Mouse (Mus musculus) megakaryocyte, embryonic 14.5 days (primary cell): ENCODE results near the gene 1700057G04Rik. TPM values are rescaled to one million over a fixed set of nuclear protein-coding genes. Genes with fewer than 3 reads are reported as not detected.
"Not testable (repeated sequence)": the region's sequence is repeated elsewhere in the genome, so short reads cannot be mapped to it uniquely, and the experiment has no call there.

Source experiments
- H3K27me3 ChIP-seq: replicated peaks from 2 replicates; pipeline ENCODE3; 2012; ENCODE audit warnings: inconsistent platforms
- H3K36me3 ChIP-seq: replicated peaks from 2 replicates; pipeline ENCODE3; 2012; ENCODE audit warnings: low read length, inconsistent platforms, mixed read lengths
- H3K4me1 ChIP-seq: 2 replicates; pipeline ENCODE4 v1.6.1; 2012; ENCODE audit warnings: inconsistent platforms
- H3K4me3 ChIP-seq: replicated peaks from 2 replicates; pipeline ENCODE3; 2012; ENCODE audit warnings: moderate library complexity, mild to moderate bottlenecking, inconsistent platforms
- H3K9me3 ChIP-seq: 2 replicates; pipeline ENCODE4 v1.6.1; 2012; ENCODE audit warnings: inconsistent platforms
- FLI1 ChIP-seq: IDR thresholded peaks from 2 replicates; pipeline ENCODE4 v1.6.1; 2012; ENCODE audit warnings: low read length, inconsistent platforms, mixed read lengths
- GATA1 ChIP-seq: IDR thresholded peaks from 3 replicates; pipeline ENCODE4 v1.6.1; 2012; ENCODE audit warnings: mixed read lengths, low read length, inconsistent platforms, borderline replicate concordance
- polyA plus RNA-seq: library from polyadenylated mRNA; stranded (reverse); fragments of >175 nt; gene quantifications from 2 replicates; pipeline ENCODE4 v1.2.3, GENCODE M21; 2012; ENCODE audit warnings: low replicate concordance; ENCODE audit not compliant: insufficient read depth

The 1700057G04Rik gene
- polyA plus RNA-seq, 1 experiment, result not detected

DNA sequence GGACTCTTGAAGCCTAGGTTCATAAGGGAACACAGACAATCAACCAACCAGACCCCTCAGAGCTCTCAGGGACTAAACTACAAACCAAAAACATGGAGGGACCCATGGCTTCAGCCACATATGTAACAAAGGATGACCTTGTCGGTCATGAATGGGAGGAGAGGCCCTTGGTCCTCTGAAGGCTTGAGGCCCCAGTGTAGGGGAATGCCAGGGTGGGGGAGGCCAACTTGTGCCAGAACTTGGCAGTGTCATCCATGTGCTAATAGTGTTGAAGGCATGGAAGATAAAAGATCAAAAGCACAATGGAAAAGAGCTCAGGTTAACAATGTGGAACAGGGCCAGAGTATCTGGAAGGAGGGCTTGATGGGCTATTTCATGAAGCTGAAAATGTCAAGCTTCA, 10.9 kb upstream of the 1700057G04Rik start:
- Histone ChIP-seq H3K4me3 (no peak overlapping the region), H3K9me3 (no peaks in the 10 kb centered on the region), H3K4me1 (peaks cover 38% of the 10 kb centered on the region), H3K36me3 (peaks cover 40% of the 10 kb centered on the region), H3K27me3 (no peaks in the 10 kb centered on the region)
- TF ChIP-seq GATA1 (no peak), FLI1 (no peak)

GRCm38 (mm10) chr9:92301213-92301612, 8.0 kb upstream of the 1700057G04Rik start:
- Histone ChIP-seq H3K4me3 (no peak overlapping the region), H3K27me3 (no peaks in the 10 kb centered on the region), H3K9me3 (no peaks in the 10 kb centered on the region), H3K36me3 (peaks cover 22% of the 10 kb centered on the region), H3K4me1 (peaks cover 34% of the 10 kb centered on the region)
- TF ChIP-seq FLI1 (no peak), GATA1 (no peak)

GRCm38 (mm10) chr9:92305075-92305474, 4.1 kb upstream of the 1700057G04Rik start:
- no peaks in the 10 kb centered on the region for H3K9me3 ChIP-seq
- peaks cover 43% of the 10 kb centered on the region for H3K4me1 ChIP-seq
- TF ChIP-seq GATA1 (no peak), FLI1 (no peak)
- no peak overlapping the region for H3K4me3 ChIP-seq
- no peaks in the 10 kb centered on the region for H3K27me3 ChIP-seq
- peaks cover 10% of the 10 kb centered on the region for H3K36me3 ChIP-seq

DNA sequence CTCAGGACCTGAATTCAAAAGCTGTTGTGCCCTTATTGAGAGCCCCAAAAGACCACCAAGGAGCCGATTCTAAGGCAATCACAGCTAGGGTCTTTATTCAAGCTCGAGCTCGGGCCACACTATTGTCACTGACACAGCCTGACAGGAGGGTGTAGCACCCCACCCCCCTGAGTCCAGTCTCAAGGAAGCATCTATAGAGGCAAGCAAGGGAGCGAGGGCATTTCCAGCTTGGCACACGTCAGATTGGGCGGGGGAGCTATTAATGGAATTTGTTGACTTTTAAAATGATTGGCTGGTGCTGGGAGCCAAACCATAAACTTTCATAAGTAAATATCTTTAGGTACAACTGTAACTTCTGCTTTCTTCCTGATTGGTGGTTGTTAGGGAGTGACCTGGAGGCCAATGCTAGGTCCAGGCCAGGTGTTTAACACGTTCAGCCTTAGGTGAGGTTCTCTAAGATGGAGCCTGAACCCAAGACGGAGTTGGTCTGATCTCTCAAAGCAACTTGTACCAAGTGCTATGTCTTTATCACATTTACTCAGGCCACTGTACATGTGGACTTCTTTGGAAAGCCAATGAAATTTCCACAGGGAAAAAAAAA, 3.5 kb upstream of the 1700057G04Rik start:
- H3K4me1 ChIP-seq, result peaks cover 42% of the 10 kb centered on the region
- no peak overlapping the region for H3K4me3 ChIP-seq
- TF ChIP-seq GATA1 (no peak), FLI1 (no peak)
- H3K27me3 ChIP-seq, result no peaks in the 10 kb centered on the region
- peaks cover 8% of the 10 kb centered on the region for H3K36me3 ChIP-seq
- H3K9me3 ChIP-seq, result no peaks in the 10 kb centered on the region

GRCm38 (mm10) chr9:92316791-92317190, 7.6 kb downstream of the 1700057G04Rik start:
- TF ChIP-seq GATA1 (no peak), FLI1 (no peak)

DNA sequence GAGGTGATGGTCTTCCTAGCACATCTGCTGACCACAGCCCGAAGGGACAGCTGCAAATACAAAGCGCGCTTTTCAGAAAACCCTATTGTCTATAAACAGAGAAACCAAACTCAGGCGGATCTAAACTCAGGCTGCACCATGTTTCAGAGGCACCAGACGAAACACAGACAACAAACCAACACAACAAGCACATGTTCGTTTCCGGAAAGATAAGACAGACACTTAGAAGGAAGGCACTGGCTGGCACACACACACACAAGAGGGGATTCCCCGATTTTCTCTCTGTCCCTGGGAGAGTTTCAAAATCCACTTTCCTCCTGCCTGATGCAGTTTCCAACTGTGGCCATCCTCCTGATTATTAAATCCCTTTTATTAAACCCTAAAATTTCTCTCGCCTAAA, 16.8 kb downstream of the 1700057G04Rik start:
- H3K27me3 ChIP-seq, H3K36me3 ChIP-seq, H3K4me3 ChIP-seq, H3K9me3 ChIP-seq: not testable (repeated sequence)
- peaks cover 37% of the 10 kb centered on the region for H3K4me1 ChIP-seq

More at GRCm38 (mm10) chr9:92316791-92317190, 7.6 kb downstream of the 1700057G04Rik start:
- H3K36me3 ChIP-seq, result no peaks in the 10 kb centered on the region
- H3K9me3 ChIP-seq, result no peaks in the 10 kb centered on the region
- peaks cover 11% of the 10 kb centered on the region for H3K4me1 ChIP-seq
- H3K27me3 ChIP-seq, result no peaks in the 10 kb centered on the region
- no peak overlapping the region for H3K4me3 ChIP-seq

DNA sequence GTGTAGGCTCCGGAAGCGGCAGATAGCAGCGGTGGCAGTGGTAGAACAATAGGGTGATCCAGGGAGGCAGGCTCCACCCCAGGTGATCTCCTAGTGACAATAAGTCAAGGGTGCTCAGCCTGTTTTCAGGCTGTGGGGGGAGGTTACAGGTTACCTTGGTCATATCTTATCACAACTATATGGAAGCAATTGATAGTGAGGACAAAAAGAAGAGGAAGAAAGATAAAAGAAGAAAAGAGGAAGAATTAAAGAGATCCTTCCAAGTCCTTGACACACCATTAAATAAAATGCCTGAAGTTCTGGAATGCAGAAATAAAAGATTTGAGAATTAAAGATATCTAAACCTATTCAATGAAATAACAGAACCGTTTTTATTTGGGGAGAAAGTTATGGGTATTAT, 17.6 kb downstream of the 1700057G04Rik start:
- Histone ChIP-seq H3K27me3 (no peaks in the 10 kb centered on the region), H3K4me1 (peaks cover 37% of the 10 kb centered on the region), H3K9me3 (no peaks in the 10 kb centered on the region), H3K36me3 (no peaks in the 10 kb centered on the region), H3K4me3 (no peak overlapping the region)
- TF ChIP-seq FLI1 (no peak), GATA1 (no peak)

DNA sequence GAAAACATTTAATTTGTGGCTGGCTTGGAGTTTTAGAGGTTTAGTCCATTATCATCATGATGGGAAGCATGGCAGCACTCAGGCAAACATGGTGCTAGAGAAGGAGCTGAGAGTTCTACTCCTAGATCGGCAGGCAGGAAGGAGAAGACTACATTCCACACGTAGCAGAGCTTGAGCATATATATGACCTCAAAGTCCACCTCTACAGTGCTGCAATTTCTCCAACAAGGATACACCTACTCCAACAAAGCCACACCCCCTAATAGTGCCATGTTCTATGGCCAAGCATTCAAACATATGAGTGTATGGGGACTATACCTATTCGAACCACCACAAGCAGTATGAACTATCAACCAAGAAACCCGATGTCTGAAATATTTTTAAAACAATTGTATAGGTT, 22.2 kb downstream of the 1700057G04Rik start:
- H3K36me3 ChIP-seq, result no peaks in the 10 kb centered on the region
- H3K9me3 ChIP-seq, result no peaks in the 10 kb centered on the region
- no peaks in the 10 kb centered on the region for H3K27me3 ChIP-seq
- peaks cover 53% of the 10 kb centered on the region for H3K4me1 ChIP-seq
- H3K4me3 ChIP-seq, result no peak overlapping the region
- TF ChIP-seq GATA1, result no peak
- no peak for TF ChIP-seq FLI1

DNA sequence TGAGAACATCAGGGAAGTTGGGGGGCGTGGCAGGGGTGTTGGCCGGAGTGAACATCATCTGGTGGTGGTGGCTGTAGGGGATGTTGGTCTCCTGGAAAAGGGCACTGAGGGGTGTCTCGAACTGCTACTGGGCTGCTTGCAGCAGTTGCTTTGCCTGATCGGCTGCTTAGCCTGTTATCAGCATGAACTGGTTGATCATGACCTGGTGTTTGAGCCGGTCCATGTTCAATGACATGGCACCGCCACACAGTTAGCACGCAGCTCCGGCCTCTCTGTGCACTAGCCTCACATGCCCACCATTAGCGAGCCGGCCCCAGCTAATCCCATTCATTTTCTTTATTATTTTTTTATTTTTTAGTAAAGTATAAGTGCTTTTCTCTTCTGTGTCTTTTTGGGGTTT, 25.7 kb downstream of the 1700057G04Rik start:
- no peak for TF ChIP-seq GATA1
- TF ChIP-seq FLI1, result no peak
- H3K4me1 ChIP-seq, result peaks cover 44% of the 10 kb centered on the region
- H3K9me3 ChIP-seq, result no peaks in the 10 kb centered on the region
- H3K4me3 ChIP-seq, result no peak overlapping the region
- H3K27me3 ChIP-seq, result no peaks in the 10 kb centered on the region
- no peaks in the 10 kb centered on the region for H3K36me3 ChIP-seq

- Histone ChIP-seq H3K9me3 (no peaks in the 10 kb centered on the region), H3K27me3 (no peaks in the 10 kb centered on the region), H3K36me3 (no peaks in the 10 kb centered on the region), H3K4me1 (peaks cover 46% of the 10 kb centered on the region), H3K4me3 (no peak overlapping the region)
- TF ChIP-seq FLI1 (no peak), GATA1 (no peak)
Measured at GRCm38 (mm10) chr9:92335277-92335818, 26.2 kb downstream of the 1700057G04Rik start.

DNA sequence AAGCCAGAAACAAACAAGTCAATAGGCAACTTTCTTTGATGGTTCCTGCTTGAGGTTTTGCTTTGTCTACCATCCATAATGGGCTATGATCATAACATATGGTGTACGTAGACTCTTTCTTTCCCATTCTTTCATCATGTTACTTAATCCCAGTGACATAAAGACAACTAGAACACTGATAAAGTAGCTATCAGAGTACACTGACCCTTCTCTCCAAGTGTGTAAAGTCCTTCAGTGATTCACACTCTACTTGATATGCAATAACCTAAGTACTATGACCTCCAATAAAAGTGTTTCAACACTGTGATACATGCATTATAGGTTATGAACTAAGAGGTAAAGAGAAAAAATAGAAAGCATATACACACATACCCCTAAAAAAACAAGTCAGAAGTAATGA, 27.9 kb downstream of the 1700057G04Rik start:
- H3K4me3 ChIP-seq, result no peak overlapping the region
- H3K36me3 ChIP-seq, result no peaks in the 10 kb centered on the region
- H3K4me1 ChIP-seq, result peaks cover 56% of the 10 kb centered on the region
- no peak for TF ChIP-seq GATA1
- no peak for TF ChIP-seq FLI1
- H3K9me3 ChIP-seq, result no peaks in the 10 kb centered on the region
- no peaks in the 10 kb centered on the region for H3K27me3 ChIP-seq
